Mouse (Mus musculus) megakaryocyte-erythroid progenitor cell, adult 5-6 weeks (primary cell): ENCODE data around the gene Gm49354. TPM values are rescaled to one million over a fixed set of nuclear protein-coding genes. Genes with fewer than 3 reads are reported as not detected.
A peak's percentile ranks its signal among the peaks of the same experiment; 100 is the strongest.
"Not testable (repeated sequence)": the region's sequence is repeated elsewhere in the genome, so short reads cannot be mapped to it uniquely, and the experiment has no call there.

Experiments
- ATAC-seq: replicated peaks from 2 replicates; pipeline ENCODE4 v1.8.0; 2016; ENCODE audit warnings: mild to moderate bottlenecking, inconsistent platforms; ENCODE audit not compliant: severe bottlenecking, poor library complexity, low FRiP score, low TSS enrichment
- total RNA-seq, 2 experiments: library from RNA; stranded (forward) in 1 of 2; stranded (reverse) in 1 of 2; fragments of 200-1000, 215-1000 nt in 1 of 2; fragments of >200 nt in 1 of 2; fragmentation: Nextera tagmentation in 1 of 2; gene quantifications; 2 replicates each; pipeline ENCODE4 v1.2.3; 2014 to 2017

Gene Gm49354
- total RNA-seq (2014; fragmentation: Nextera tagmentation), result not detected in 2 replicates
- not detected in 2 replicates for total RNA-seq (2017)

DNA sequence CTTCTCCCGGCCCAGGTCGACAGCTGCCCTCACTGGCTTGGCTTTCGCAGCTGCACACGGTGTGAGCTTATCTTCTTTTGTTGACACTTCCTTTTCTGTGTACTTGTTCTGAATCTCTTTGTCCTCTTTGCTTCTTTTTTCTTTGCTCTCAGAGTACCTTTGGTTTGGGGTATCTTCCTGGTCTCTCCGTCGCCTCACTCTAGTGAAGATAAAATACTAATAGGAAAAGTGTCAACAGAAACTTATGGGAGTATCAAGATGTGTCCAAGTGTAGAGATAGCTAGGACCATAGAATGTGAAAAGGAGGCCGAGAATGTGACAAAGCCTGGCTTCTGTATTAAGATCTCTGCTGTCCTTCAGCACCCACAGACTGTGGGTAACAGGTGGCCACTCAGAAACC lies at the start of gene Gm49354:
TSS of gene Gm49354 (minus strand) at position 101 of the 400 bp plus-strand sequence.
- no peak for ATAC-seq

GRCm38 (mm10) chr13:59825966-59826365 lies 43.9 kb upstream of the Gm49354 start:
- ATAC-seq, result no peak

DNA sequence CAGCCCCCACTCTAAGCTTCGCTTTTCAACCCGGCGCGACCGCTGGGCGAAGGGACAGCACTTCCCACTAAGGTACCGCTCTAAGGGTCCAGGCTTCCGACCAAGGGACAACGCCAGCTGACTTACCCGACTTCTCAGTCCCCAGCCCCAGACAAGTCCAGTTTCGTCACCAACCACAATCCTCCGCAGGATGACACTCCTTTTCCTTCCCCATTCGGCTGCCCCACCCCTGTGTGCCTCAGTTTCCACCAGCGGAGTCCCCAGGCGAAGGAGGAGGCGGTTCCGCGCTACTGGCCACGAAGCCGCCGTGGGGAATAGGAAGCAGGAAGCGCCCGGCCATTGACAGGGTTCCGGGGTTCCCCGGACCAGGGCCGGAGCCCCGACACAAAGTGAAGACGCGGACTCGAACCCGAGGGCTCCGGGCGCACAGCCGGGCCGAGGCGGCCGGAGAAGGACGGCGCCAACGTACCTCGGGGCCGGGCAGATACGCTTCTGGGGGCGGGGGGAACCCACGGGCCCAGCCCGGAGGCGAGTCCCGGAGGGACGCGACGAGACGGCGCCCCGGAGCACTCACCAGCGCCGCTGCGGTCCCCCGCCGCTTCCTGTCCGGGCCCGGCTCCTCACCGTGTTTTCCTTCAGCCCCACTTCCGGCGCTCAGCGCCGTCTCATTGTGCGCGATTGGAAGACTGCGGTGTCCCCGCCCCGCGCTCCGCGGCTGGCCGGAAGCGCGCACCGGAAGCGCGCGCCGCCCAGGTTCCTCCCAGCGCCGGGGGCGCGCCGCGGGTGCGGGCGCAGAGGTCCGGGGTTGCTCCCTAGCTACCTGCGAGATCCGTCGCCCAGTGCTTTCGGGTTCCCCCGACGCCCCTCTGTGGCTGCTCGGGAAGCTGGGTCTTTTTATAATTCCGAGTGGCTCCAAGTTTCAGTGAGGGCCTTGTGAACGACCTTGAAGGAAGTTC lies 40.7 kb upstream of the Gm49354 start, which contains the start of gene Tut7:
TSS of gene Tut7 (minus strand) at position 641 of the 956 bp plus-strand sequence.
- peak; percentile 75 for ATAC-seq

DNA sequence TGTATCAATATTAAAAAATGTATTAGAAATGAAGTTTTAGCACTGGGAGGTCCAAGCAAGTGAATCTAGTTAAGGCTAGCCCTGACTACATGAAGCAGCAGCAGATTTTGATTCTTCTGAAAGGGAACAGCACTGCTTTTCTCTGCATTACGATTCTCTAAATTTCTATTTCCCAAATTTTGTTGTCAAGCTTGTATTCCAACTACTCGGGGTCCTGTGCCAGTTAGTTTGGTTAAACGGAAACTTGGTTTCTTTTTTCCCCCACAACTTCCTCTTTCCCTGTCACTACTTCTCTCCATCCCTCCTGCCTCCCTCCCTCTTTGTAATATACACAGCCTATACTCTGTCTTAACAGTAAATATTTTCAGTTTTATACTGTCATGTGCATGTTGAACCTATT lies 38.8 kb upstream of the Gm49354 start:
- no peak for ATAC-seq

DNA sequence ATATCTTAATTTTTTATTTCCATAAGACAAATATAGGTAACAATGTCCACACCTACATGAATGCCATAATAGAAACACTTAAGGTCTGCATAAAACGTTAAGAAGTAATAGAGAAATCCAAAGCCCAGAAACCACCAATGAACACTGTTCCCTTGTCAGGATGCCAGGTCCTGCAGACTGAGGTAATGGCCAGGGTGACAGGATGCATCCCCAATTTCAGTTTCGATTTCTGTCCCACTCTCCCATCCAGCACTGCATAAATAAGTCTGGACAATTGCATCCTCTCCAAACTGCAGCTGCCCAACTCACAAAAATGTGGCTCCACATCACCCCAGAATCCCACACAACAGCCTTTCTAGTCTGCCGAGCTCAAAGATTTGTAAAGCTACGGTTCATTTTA lies 38.1 kb upstream of the Gm49354 start:
- no peak for ATAC-seq

GRCm38 (mm10) chr13:59817352-59817751 lies 35.3 kb upstream of the Gm49354 start:
- no peak for ATAC-seq

- peak; percentile 90 for ATAC-seq
These were observed 32.1 kb upstream of the Gm49354 start for GRCm38 (mm10) chr13:59814109-59814591.

GRCm38 (mm10) chr13:59811581-59811980 lies 29.5 kb upstream of the Gm49354 start:
- ATAC-seq, result no peak

DNA sequence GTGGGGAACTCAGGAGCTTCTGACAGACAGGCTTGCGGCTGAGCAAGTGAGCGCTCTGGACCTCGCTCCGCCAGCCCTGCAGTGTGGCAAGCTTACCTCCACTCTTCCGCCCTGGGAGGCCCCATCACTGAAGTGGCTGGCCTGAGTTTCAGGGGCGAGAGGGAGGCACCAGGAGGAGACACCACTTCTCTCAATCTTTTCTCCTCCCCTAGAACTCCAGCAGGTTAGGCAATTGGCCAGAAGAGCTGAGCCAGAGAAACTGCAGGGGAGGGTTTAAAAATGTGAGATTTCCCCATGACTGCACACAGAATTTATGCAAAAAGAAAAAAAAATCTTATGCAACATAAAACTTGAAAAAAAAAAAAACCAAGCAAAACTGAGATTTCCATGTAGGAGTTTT lies 19.0 kb upstream of the Gm49354 start:
- ATAC-seq, result no peak

DNA sequence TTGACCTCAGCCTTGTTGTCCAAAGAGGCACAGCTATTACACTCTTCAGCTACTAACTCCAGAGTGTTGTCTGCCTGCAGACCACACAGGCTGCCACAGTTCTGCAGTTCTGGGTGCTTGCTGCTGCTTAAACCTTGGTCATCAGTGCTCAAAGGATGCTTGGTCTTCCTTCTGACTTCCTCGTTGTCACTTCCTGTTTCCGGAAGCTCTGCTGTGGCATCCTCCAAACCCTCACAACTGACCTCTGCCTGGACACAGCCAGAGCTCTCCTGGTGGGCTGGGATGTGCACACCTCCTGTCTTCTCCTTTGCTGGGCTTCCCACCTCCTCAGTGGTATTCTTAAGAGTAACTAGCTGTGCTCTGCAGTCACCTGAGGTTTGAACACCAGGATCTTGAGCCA lies 18.0 kb upstream of the Gm49354 start:
- ATAC-seq, result no peak

DNA sequence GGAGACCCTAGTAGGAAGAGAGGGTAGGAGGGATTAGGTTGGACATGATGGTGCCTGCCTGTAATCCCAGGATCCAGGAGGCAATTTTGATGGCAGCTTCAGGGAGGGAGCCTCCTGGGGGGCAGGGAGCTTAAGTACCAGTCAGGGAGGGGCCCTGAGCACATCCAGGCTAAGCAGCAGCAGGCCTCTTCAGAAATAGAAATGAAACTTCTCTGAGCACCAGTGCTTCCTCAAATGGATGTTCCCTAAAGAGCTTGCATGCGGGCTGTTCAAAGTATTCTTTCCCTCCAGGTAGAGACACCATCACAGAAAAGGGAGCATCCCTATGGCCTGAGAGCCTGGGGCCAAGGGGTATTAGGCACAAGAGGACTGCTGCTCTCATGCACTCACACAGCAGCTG lies 16.3 kb upstream of the Gm49354 start:
- no peak for ATAC-seq

DNA sequence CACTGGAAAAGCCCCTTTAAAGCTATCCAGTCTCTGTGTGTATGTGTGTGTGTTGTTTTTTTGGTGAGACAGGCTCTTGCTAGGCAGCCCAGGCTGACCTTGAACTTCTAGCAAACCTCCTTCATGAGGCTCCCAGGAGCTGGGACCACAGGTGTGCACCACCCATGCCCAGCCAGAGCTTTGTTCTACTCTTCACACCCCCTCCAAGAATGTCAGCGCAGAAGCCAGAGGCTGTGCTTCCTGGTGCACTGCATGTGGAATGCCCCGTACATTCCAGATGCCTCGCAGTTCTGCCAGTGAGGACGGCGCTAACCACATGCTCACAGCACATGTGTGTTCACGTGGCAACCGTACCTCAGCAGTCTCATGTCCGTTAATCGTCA lies 14.4 kb upstream of the Gm49354 start:
- peak; percentile 2 for ATAC-seq

- peak; percentile 92 for ATAC-seq
These were observed 13.9 kb upstream of the Gm49354 start for GRCm38 (mm10) chr13:59795807-59796465.

DNA sequence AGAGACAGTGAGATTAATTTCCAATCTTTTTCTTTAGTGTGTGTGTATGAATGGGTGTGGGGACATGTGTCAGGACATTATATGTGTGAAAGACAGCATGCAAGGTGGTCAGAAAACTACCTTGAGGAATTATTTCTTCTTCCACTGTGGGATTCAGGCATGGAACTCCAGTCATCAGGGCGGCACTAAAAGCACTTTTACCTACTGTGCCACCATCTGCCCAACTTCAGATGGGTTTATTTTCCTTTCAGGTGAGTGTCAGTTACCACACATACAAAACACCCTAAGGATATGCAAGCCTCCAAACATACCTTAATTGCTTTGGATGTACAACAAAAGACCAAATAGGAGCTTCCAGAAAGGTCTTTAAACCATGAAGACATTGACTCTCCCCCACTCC lies 12.7 kb upstream of the Gm49354 start:
- ATAC-seq, result no peak

DNA sequence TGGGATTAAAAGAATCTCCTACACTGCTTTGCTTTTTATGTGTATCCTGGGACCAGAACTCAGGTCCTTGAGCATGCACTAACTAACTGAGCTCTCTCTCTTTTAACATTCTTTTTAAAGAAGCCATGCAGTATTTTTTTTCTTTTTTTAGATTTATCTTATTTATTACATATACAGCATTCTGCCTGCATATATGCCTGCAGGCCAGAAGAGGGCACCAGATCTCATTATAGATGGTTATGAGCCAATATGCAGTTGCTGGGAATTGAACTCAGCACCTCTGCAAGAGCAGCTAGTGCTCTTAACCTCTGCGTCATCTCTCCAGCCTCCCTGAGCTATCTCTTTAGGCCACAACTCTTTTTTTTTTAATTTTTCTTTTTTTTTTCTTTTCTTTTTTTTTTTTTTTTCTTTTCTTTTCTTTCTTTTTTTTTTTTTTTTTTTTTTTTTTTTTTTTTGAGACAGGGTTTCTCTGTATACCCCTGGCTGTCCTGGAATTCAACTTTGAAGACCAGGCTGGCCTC lies 2.2 kb downstream of the Gm49354 start:
- ATAC-seq, result not testable (repeated sequence)

- ATAC-seq, result peak; percentile 60; the same call in 1 of the 2 replicates
These were observed 2.8 kb downstream of the Gm49354 start for GRCm38 (mm10) chr13:59779213-59779612.

GRCm38 (mm10) chr13:59775168-59775567 lies 6.9 kb downstream of the Gm49354 start:
- no peak for ATAC-seq

GRCm38 (mm10) chr13:59771257-59771656 lies 10.8 kb downstream of the Gm49354 start:
- ATAC-seq, result peak; percentile 23; the same call in 1 of the 2 replicates

GRCm38 (mm10) chr13:59770847-59771246 lies 11.2 kb downstream of the Gm49354 start:
- ATAC-seq, result no peak

- peak; percentile 74 for ATAC-seq
These were observed 11.9 kb downstream of the Gm49354 start for GRCm38 (mm10) chr13:59770164-59770562.
